Mouse (Mus musculus) ovary, postnatal 10 days (tissue): Measurements from ENCODE around the gene Slc36a3.
"Not testable (repeated sequence)": the region's sequence is repeated elsewhere in the genome, so short reads cannot be mapped to it uniquely, and the experiment has no call there.

Experiments
- DNase-seq: peaks from one replicate; pipeline ENCODE4 v3.0.0; 2022; ENCODE audit warnings: low spot score

Gene Slc36a3

GRCm38 (mm10) chr11:55144011-55144410 lies 7.5 kb downstream of the Slc36a3 start:
- no peak for DNase-seq

GRCm38 (mm10) chr11:55141502-55141901 lies 10.0 kb downstream of the Slc36a3 start:
- no peak for DNase-seq

- no peak for DNase-seq
Observed at GRCm38 (mm10) chr11:55137646-55138045, 13.9 kb downstream of the Slc36a3 start.

- no peak for DNase-seq
Observed at GRCm38 (mm10) chr11:55136770-55137547, 14.5 kb downstream of the Slc36a3 start.

GRCm38 (mm10) chr11:55134871-55135270 lies 16.6 kb downstream of the Slc36a3 start:
- DNase-seq, result no peak

GRCm38 (mm10) chr11:55134407-55134806 lies 17.1 kb downstream of the Slc36a3 start:
- no peak for DNase-seq

- DNase-seq, result no peak
Observed at GRCm38 (mm10) chr11:55133204-55133603, 18.3 kb downstream of the Slc36a3 start.

GRCm38 (mm10) chr11:55131946-55132345 lies 19.6 kb downstream of the Slc36a3 start:
- no peak for DNase-seq

GRCm38 (mm10) chr11:55131077-55131742 lies 20.3 kb downstream of the Slc36a3 start:
- no peak for DNase-seq

- no peak for DNase-seq
Observed at GRCm38 (mm10) chr11:55128411-55128810, 23.1 kb downstream of the Slc36a3 start.

GRCm38 (mm10) chr11:55127937-55128336 lies 23.6 kb downstream of the Slc36a3 start:
- no peak for DNase-seq

GRCm38 (mm10) chr11:55126663-55127062 lies 24.8 kb downstream of the Slc36a3 start:
- DNase-seq, result no peak

GRCm38 (mm10) chr11:55121430-55121829 lies 30.1 kb downstream of the Slc36a3 start:
- DNase-seq, result no peak

GRCm38 (mm10) chr11:55120821-55121271 lies 30.7 kb downstream of the Slc36a3 start:
- no peak for DNase-seq

GRCm38 (mm10) chr11:55120279-55120678 lies 31.2 kb downstream of the Slc36a3 start:
- no peak for DNase-seq

GRCm38 (mm10) chr11:55117031-55117430 lies 34.5 kb downstream of the Slc36a3 start:
- no peak for DNase-seq

- DNase-seq, result no peak
Observed at GRCm38 (mm10) chr11:55116004-55116403, 35.5 kb downstream of the Slc36a3 start.

GRCm38 (mm10) chr11:55114291-55114690 lies 37.2 kb downstream of the Slc36a3 start:
- no peak for DNase-seq

GRCm38 (mm10) chr11:55113861-55114250 lies 37.7 kb downstream of the Slc36a3 start:
- DNase-seq, result not testable (repeated sequence)

GRCm38 (mm10) chr11:55113209-55113860 lies 38.2 kb downstream of the Slc36a3 start:
- no peak for DNase-seq

GRCm38 (mm10) chr11:55110566-55111169 lies 40.8 kb downstream of the Slc36a3 start:
- no peak for DNase-seq

GRCm38 (mm10) chr11:55109521-55110300 lies 41.8 kb downstream of the Slc36a3 start:
- no peak for DNase-seq
